In genomic region chr14:33362807-33363206, GRCm38 (mm10) we compare ENCODE assay signal across 17 mouse cellular contexts.
DNase-seq lines count a peak whose midpoint lies in the region; ATAC-seq lines count a peak whose summit lies in the region.
"Had no signal": no experiment of that assay in that cellular context is flagged by ENCODE, and none has a peak within 500 bp of the region (broad histone marks: within the 10 kb centered on the region; RNA-seq: fewer than 3 reads in every experiment).

No protein-coding gene starts in this region.

- intact Hi-C loops in heart, postnatal 25 days (cut with DNase I): no loop called here

- no peaks in the 10 kb centered on the region for H3K9me3 ChIP-seq in kidney, embryonic 15.5 days (replicated peaks)
- no peaks in the 10 kb centered on the region for H3K9me3 ChIP-seq in intestine, embryonic 15.5 days
- no peaks in the 10 kb centered on the region for H3K9me3 ChIP-seq in liver, embryonic 15.5 days (replicated peaks)
- H3K9me3 ChIP-seq: limb, embryonic 12.5 days had no signal

- H3K36me3 ChIP-seq in kidney, embryonic 15.5 days: no peaks in the 10 kb centered on the region
- H3K36me3 ChIP-seq in intestine, embryonic 15.5 days: no peaks in the 10 kb centered on the region
- no peaks in the 10 kb centered on the region for H3K36me3 ChIP-seq in liver, embryonic 15.5 days (replicated peaks)
- H3K36me3 ChIP-seq: limb, embryonic 12.5 days had no signal

- no peak overlapping the region for H3K4me3 ChIP-seq in kidney, embryonic 15.5 days (replicated peaks)
- no peak overlapping the region for H3K4me3 ChIP-seq in intestine, embryonic 15.5 days (replicated peaks)
- H3K4me3 ChIP-seq in liver, embryonic 15.5 days (replicated peaks): peak overlapping the region; percentile 23
- H3K4me3 ChIP-seq: limb, embryonic 12.5 days had no signal

- H3K27ac ChIP-seq in kidney, embryonic 15.5 days: no peak overlapping the region
- H3K27ac ChIP-seq in intestine, embryonic 15.5 days: no peak overlapping the region
- 0 out of 2 replicates have a peak overlapping the region, but pooled peaks have one; percentile 3 for H3K27ac ChIP-seq in liver, embryonic 15.5 days (replicated peaks)
- H3K27ac ChIP-seq: hindbrain, postnatal 0 days; limb, embryonic 12.5 days had no signal

- no peak for ATAC-seq in kidney, embryonic 15.5 days (replicated peaks; ENCODE audit: low FRiP score)
- ATAC-seq in intestine, embryonic 15.5 days: peak; percentile 29; the same call in 1 of the 2 replicates
- peak; percentile 23; the same call in 1 of the 2 replicates for ATAC-seq in liver, embryonic 15.5 days (ENCODE audit: insufficient read depth)
- ATAC-seq: hindbrain, postnatal 0 days had no signal

- H3K4me1 ChIP-seq in kidney, embryonic 15.5 days: peaks cover 38% of the 10 kb centered on the region
- peaks cover 18% of the 10 kb centered on the region for H3K4me1 ChIP-seq in intestine, embryonic 15.5 days (replicated peaks)
- no peaks in the 10 kb centered on the region; the same call in 1 of the 2 replicates for H3K4me1 ChIP-seq in liver, embryonic 15.5 days (replicated peaks)

- no peak overlapping the region for H3K9ac ChIP-seq in kidney, embryonic 15.5 days
- no peak overlapping the region for H3K9ac ChIP-seq in intestine, embryonic 15.5 days
- H3K9ac ChIP-seq in liver, embryonic 15.5 days: no peak overlapping the region
- H3K9ac ChIP-seq: limb, embryonic 12.5 days had no signal

- 16% methylated on average over 10 of the region's 10 CpGs for WGBS in kidney, embryonic 15.5 days
- WGBS in intestine, embryonic 15.5 days: 7% methylated on average over 10 of the region's 10 CpGs
- 33% methylated on average over 10 of the region's 10 CpGs for WGBS in liver, embryonic 15.5 days (ENCODE audit: insufficient replicate concordance)

- H3K27me3 ChIP-seq in kidney, embryonic 15.5 days: peaks cover 22% of the 10 kb centered on the region
- no peaks in the 10 kb centered on the region for H3K27me3 ChIP-seq in intestine, embryonic 15.5 days (replicated peaks)
- H3K27me3 ChIP-seq in liver, embryonic 15.5 days: no peaks in the 10 kb centered on the region

- peak; percentile 55 for DNase-seq in heart, adult 11 months
- no peak for DNase-seq in heart, postnatal 25 days (ENCODE audit: low spot score)
- no peak for DNase-seq in kidney, postnatal 10 days
- no peak for DNase-seq in layer of hippocampus, adult 18-20 months (ENCODE audit: low spot score in 2 of 2)
- no peak for DNase-seq in embryo, embryonic 11 days
- DNase-seq: adrenal gland, postnatal 10 days; B cell, adult 2 months; cerebellum, postnatal 14 days; gastrocnemius, postnatal 25 days; kidney, postnatal 14 days; layer of hippocampus, postnatal 36 days; thymus, adult 18-20 months had no signal

- H3K4me2 ChIP-seq in kidney, embryonic 15.5 days: peak overlapping the region; percentile 36; the same call in 1 of the 2 replicates
- H3K4me2 ChIP-seq in intestine, embryonic 15.5 days (replicated peaks): peak overlapping the region; percentile 33
- peak overlapping the region; percentile 54 for H3K4me2 ChIP-seq in liver, embryonic 15.5 days
- H3K4me2 ChIP-seq: limb, embryonic 12.5 days had no signal
